Mouse (Mus musculus): ENCODE measurements at regions not wholly inside any gene's neighbourhood (a gene's known extent, or its start where the extent isn't known, plus 50 kb on each side); places are given as distances from the start of the nearest gene placed in this dataset.

DNA sequence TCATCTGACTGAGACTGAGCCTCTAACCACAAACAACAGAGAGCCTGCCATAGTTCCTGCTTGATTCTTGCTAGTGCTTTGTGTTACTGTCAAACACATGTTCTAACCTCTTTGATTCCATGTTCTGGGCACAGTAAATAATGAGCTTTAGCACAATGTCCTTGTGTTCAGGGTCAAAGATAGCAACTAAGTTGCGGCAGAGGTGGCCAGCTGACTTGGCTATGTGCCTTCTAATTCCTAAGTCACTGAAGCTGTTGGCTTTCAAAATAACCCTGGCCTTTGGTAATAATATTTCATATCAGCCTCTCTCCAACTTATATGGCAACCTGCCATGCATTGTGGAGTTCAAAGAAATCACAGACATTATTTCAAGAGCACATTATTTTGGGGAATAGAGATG is 133.3 kb upstream of the 4933402D24Rik start:
- no peak overlapping the region for H3K4me3 ChIP-seq (ENCODE audit: extremely low read depth, insufficient read depth, insufficient read length)
- no peaks in the 10 kb centered on the region for H3K36me3 ChIP-seq (ENCODE audit: control insufficient read depth, insufficient read depth, low read length)
- no peaks in the 10 kb centered on the region for H3K27me3 ChIP-seq (ENCODE audit: control insufficient read depth, insufficient read depth, low read length)
- 76% methylated on average over 1 of the region's 1 CpGs for WGBS
- DNase-seq (ENCODE audit: low read depth in 1 of 2, low spot score in 2 of 2) = no peak
- H3K27ac ChIP-seq (ENCODE audit: insufficient read depth, low read length) = no peak overlapping the region
- no peaks in the 10 kb centered on the region for H3K4me1 ChIP-seq (ENCODE audit: control insufficient read depth, insufficient read depth, insufficient read length)
- no peak for TF ChIP-seq CTCF (IDR thresholded peaks at IDR 0.05; ENCODE audit: extremely low read depth, insufficient read depth, insufficient read length, insufficient replicate concordance)
- no peak for TF ChIP-seq POLR2A (IDR thresholded peaks at IDR 0.05; ENCODE audit: low read depth, low read length)

DNA sequence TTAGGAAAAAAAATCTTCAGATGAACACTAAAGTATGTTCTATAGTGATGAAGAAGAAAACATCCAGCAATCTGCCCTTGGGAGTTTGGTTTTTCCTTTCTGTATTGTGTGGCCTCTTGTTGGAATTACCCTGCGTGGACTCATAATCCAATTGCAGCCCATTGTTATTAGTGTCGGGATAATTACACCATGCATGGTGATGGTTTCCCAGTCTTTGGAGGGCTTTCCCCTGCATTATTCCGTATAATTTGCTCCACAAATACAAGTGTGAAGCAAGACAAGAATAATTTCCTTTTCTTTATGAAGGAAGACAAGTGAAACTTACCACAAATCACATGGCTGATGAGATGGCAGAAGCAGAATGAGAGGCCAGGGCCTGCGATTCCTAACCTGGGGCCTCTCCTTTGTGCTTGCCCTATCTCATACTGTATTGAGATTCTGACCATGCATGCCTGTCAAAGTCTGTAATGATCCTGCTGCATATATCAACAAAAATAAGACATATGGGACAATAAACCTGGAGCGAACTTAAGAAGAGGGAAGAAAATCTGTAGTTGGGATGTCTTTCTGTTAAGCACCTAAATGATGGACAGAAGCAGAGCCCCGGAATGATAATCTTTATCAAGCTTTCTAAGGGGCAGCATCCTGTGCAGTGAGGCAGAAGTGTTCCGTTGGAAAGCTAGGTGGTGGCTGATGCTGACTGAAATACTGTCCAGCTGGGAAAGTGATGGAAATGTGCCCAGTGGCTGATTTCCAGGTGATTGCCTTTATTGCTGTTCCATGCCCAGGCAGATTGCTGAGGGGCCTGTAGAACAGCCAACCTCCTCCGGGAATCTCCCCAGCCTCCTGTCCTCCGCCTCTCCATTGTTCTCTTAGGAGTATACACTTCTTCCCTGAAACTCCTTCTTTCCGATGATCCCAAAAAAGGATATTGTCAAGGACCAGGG is 130.8 kb upstream of the 4933402D24Rik start:
- no peak for DNase-seq (ENCODE audit: low read depth in 1 of 2, low spot score in 2 of 2)
- Histone ChIP-seq H3K4me3 (ENCODE audit: extremely low read depth, insufficient read depth, insufficient read length) (no peak overlapping the region), H3K4me1 (ENCODE audit: control insufficient read depth, insufficient read depth, insufficient read length) (no peaks in the 10 kb centered on the region), H3K36me3 (ENCODE audit: control insufficient read depth, insufficient read depth, low read length) (no peaks in the 10 kb centered on the region), H3K27ac (ENCODE audit: insufficient read depth, low read length) (no peak overlapping the region), H3K27me3 (ENCODE audit: control insufficient read depth, insufficient read depth, low read length) (no peaks in the 10 kb centered on the region)
- TF ChIP-seq POLR2A (IDR thresholded peaks at IDR 0.05; ENCODE audit: low read depth, low read length) = no peak
- TF ChIP-seq CTCF (IDR thresholded peaks at IDR 0.05; ENCODE audit: extremely low read depth, insufficient read depth, insufficient read length, insufficient replicate concordance) = no peak
- WGBS = 86% methylated on average over 10 of the region's 10 CpGs

DNA sequence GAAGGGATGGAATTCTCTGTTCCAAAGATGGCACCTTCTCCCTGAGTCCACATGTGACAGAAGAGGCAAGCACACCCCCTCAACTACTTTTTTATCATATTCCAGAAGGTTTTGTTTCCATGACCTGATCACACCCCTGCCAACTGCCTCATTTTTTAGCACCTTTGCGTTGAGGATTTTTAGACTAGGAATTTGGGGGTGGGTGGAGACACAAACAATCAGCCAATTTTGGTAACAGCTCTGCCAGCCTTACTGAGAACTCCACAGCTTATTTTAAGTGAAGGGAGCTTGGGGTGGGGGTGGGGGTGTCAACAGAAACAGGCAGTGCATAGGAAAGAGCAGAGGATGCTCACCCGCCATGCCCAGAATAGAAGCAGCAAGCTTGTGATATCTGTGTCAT is 129.7 kb upstream of the 4933402D24Rik start:
- WGBS = 84% methylated on average over 2 of the region's 2 CpGs
- no peak overlapping the region for H3K4me3 ChIP-seq (ENCODE audit: extremely low read depth, insufficient read depth, insufficient read length)
- H3K27ac ChIP-seq (ENCODE audit: insufficient read depth, low read length) = no peak overlapping the region
- TF ChIP-seq CTCF (IDR thresholded peaks at IDR 0.05; ENCODE audit: extremely low read depth, insufficient read depth, insufficient read length, insufficient replicate concordance) = no peak
- H3K36me3 ChIP-seq (ENCODE audit: control insufficient read depth, insufficient read depth, low read length) = no peaks in the 10 kb centered on the region
- no peak for DNase-seq (ENCODE audit: low read depth in 1 of 2, low spot score in 2 of 2)
- H3K4me1 ChIP-seq (ENCODE audit: control insufficient read depth, insufficient read depth, insufficient read length) = no peaks in the 10 kb centered on the region
- no peaks in the 10 kb centered on the region for H3K27me3 ChIP-seq (ENCODE audit: control insufficient read depth, insufficient read depth, low read length)

DNA sequence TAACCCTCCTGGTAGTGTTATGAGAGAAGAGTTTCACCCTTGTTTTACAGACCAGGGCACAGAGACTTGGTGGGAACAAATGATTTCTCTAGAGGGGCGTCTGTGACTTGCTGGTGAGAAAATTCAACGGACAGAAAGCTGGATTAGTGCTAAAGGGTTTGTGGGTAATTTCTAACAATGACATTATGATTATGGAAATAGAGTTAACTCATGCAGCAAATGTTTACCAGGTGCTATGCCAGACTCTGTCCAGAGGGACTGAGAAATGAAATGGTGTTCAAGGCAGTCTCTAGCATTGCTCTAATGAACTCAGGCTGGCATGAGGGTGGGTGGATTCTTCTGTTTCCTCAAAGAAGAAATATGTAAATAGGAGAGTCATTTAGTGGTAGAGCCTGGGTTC is 128.5 kb upstream of the 4933402D24Rik start:
- TF ChIP-seq POLR2A (IDR thresholded peaks at IDR 0.05; ENCODE audit: low read depth, low read length) (no peak), CTCF (IDR thresholded peaks at IDR 0.05; ENCODE audit: extremely low read depth, insufficient read depth, insufficient read length, insufficient replicate concordance) (no peak)
- WGBS = 77% methylated on average over 2 of the region's 2 CpGs
- no peaks in the 10 kb centered on the region for H3K36me3 ChIP-seq (ENCODE audit: control insufficient read depth, insufficient read depth, low read length)
- DNase-seq (ENCODE audit: low read depth in 1 of 2, low spot score in 2 of 2) = no peak
- H3K4me1 ChIP-seq (ENCODE audit: control insufficient read depth, insufficient read depth, insufficient read length) = no peaks in the 10 kb centered on the region
- no peak overlapping the region for H3K4me3 ChIP-seq (ENCODE audit: extremely low read depth, insufficient read depth, insufficient read length)
- H3K27ac ChIP-seq (ENCODE audit: insufficient read depth, low read length) = no peak overlapping the region
- H3K27me3 ChIP-seq (ENCODE audit: control insufficient read depth, insufficient read depth, low read length) = no peaks in the 10 kb centered on the region

DNA sequence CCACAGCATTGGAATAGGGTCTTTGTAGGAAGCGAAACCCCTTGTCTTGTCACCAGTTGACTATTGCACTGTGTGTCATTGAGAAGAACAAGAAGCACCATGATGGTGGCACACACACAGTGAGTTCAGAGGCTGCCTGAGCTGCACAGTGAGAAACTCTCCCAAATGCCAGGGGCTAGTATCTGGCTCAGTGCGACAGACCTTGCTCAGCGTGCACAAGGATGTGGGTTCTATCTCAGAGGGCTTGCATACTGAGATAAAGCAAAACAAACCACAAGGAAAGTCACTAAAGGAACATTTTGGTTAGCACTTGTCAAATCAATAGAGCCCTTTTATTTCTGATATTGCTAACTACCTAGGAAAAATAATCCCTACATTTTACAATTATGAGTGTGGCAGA is 110.5 kb upstream of the 4933402D24Rik start:
- H3K4me3 ChIP-seq (ENCODE audit: extremely low read depth, insufficient read depth, insufficient read length) = no peak overlapping the region
- no peaks in the 10 kb centered on the region for H3K27me3 ChIP-seq (ENCODE audit: control insufficient read depth, insufficient read depth, low read length)
- TF ChIP-seq CTCF (IDR thresholded peaks at IDR 0.05; ENCODE audit: extremely low read depth, insufficient read depth, insufficient read length, insufficient replicate concordance) (no peak), POLR2A (IDR thresholded peaks at IDR 0.05; ENCODE audit: low read depth, low read length) (no peak)
- WGBS = 44% methylated on average over 3 of the region's 3 CpGs
- DNase-seq (ENCODE audit: low read depth in 1 of 2, low spot score in 2 of 2) = no peak
- no peak overlapping the region for H3K27ac ChIP-seq (ENCODE audit: insufficient read depth, low read length)
- H3K36me3 ChIP-seq (ENCODE audit: control insufficient read depth, insufficient read depth, low read length) = no peaks in the 10 kb centered on the region
- no peaks in the 10 kb centered on the region for H3K4me1 ChIP-seq (ENCODE audit: control insufficient read depth, insufficient read depth, insufficient read length)

DNA sequence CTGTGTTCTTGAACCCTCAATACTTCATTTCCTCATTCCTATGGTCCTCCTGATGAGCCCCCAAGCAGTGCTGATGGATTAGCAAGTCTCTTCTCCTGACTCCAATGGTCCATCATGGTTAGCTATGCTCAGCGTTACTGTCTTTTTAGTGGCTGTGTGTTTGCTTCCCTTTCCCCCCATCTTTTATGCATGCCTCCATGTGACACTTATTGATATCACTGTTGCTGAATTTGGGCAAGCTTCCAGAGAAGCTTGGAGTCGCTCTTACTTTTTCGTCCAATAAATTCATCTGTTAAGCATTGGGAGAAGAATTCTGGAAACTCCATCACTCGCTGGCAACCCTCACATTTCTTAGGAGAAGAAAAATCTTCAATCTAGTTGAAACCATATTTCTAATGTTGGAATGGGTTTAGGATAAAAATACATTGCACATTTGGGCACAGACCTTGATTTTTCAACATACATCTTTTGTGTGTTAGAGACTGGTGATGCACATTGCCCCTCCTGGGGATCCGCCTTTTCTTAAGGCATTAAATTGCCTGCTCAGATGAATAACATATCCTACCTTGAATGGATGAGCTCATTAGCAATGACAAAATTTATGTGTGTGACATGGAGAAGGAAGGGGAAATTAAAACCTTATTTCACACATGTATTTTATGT is 107.7 kb upstream of the 4933402D24Rik start:
- no peaks in the 10 kb centered on the region for H3K27me3 ChIP-seq (ENCODE audit: control insufficient read depth, insufficient read depth, low read length)
- TF ChIP-seq POLR2A (IDR thresholded peaks at IDR 0.05; ENCODE audit: low read depth, low read length) = no peak
- TF ChIP-seq CTCF (IDR thresholded peaks at IDR 0.05; ENCODE audit: extremely low read depth, insufficient read depth, insufficient read length, insufficient replicate concordance) = no peak
- H3K27ac ChIP-seq (ENCODE audit: insufficient read depth, low read length) = no peak overlapping the region
- no peaks in the 10 kb centered on the region for H3K36me3 ChIP-seq (ENCODE audit: control insufficient read depth, insufficient read depth, low read length)
- DNase-seq (ENCODE audit: low read depth in 1 of 2, low spot score in 2 of 2) = no peak
- WGBS = 91% methylated on average over 5 of the region's 5 CpGs
- H3K4me3 ChIP-seq (ENCODE audit: extremely low read depth, insufficient read depth, insufficient read length) = no peak overlapping the region
- no peaks in the 10 kb centered on the region for H3K4me1 ChIP-seq (ENCODE audit: control insufficient read depth, insufficient read depth, insufficient read length)

Data from spleen, adult 2 months (tissue).